Mouse (Mus musculus) v-Abl transformed pro-B cells (cell line): ENCODE results near the gene Atg7.

Experiments used
- in situ Hi-C, 2 experiments: fragments of 400-800 bp; cut with MboI; formaldehyde crosslinking; loops; one replicate each; pipeline ENCODE4 v1.15.1; 2025; ENCODE audit not compliant: unreplicated experiment in 2 of 2

Atg7 gene

GRCm38 (mm10) chr6:114723925-114724324 lies 81.0 kb downstream of the Atg7 start:
- in situ Hi-C loops = loop anchor here (5.0 to 25.0 kb wide), 7 partner anchors 51 to 813 kb away; partner anchors contain the start of gene Tsen2 (in 2 of the 2)

- in situ Hi-C loops = loop anchor here (5.0 to 25.0 kb wide), 7 partner anchors 50 to 813 kb away; partner anchors contain the start of gene Tsen2 (in 2 of the 2)
Measured at GRCm38 (mm10) chr6:114724351-114724750, 81.5 kb downstream of the Atg7 start.

DNA sequence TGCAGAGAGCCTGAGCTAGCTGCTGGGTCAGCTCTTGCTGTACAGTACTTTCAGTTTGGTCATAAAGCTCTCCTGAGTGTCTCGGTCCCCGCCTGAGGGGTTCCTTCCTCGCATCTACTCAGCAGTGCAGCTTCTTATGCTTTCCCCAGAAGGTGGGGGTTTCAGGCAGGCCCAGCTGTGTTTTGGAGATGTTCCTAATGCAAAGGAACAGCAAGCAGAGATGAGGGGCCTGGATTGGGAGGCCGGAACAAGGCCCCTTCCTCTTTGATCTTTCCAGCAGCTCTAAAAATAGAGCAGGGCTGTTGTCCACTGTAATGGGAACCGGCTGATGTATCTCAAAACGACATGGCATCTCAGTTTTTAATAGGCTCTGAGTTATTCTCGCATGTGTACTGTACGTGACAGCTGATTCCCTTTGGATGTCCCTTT lies 82.3 kb downstream of the Atg7 start:
- in situ Hi-C loops = loop anchor here in 1 of 2 experiments (10.0 kb wide), 2 partner anchors 50 to 280 kb away; no protein-coding TSS in a partner anchor

DNA sequence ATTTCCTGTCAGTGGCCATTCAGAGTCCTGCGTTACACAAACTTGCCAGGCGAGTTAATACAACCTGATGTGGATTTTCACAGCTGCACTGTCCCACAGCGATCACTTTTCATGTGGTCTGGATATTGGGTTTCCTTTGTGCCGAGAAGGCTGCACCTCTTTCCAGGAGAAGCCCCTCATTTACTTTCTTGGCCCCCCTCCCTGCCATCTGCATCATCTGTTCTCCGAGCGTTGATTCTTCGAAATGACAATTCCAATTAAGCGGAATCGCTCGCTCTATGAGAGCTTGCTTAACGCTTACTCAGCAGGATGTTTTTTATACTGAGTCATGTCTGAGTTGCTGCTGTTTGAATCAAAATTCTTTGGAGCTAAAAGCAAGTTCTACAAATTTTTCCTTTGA lies 83.8 kb downstream of the Atg7 start:
- in situ Hi-C loops = loop anchor here in 1 of 2 experiments (10.0 kb wide), 2 partner anchors 48 to 278 kb away; no protein-coding TSS in a partner anchor

- in situ Hi-C loops = no loop called here
Measured at GRCm38 (mm10) chr6:114733156-114733555, 90.3 kb downstream of the Atg7 start.

GRCm38 (mm10) chr6:114733681-114734080 lies 90.8 kb downstream of the Atg7 start:
- in situ Hi-C loops = no loop called here

DNA sequence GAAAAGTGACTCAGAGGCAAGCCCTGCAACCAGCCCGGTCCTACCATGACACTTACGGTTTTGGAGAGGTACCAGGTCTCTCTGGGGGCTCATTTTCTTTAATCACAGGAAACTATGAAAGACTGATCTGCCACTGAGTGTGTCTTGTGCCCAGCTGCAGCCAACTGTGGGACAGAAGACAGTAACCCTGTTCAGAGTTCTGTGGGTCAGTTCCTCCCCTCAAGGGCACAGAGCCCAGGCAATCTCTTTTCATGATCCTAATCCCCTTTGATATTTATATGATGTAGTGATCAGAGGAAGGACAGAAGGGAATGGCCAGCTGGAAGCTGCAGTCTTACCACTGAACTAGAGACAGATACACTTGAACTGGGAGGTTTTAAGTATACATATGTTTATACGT lies 92.2 kb downstream of the Atg7 start:
- in situ Hi-C loops = no loop called here

DNA sequence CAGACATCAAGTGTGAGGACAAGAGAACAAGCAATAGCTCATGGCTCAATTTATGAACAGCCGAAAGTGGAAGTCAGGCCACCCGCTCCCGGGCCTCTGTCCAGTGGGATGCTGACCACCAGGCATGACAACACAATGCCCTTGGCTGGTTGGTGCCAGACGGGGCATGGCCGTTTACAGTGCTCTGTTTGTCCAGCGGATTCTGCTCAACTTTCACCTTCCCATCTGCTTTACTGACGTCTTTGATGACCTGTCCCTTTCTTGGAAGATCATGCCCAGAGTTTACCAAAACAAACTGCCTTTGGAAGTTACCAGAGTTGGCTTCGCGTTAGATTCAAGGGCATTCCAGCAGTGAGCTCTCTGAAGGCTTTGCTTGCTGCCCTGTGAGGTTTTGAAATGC lies 93.5 kb downstream of the Atg7 start:
- in situ Hi-C loops = no loop called here

DNA sequence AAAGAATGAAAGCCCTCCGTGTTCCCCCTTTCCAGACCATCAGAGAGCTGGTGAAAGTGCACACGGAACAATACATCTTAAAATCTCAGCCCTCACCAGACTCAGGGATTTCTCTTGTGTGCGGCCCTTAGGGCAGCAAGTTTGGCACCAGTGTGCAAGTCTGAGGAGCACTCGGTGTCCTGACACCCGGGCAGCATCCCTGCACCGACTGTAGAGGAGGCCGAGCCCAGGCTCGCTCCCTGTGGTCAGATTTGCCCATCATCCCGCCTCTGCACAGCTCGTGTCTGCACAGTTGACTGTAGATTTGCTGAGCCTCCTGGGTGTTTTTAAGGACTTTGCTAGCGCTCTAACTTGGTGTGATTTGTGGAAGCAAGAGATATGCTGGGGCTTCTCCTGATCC lies 94.3 kb downstream of the Atg7 start:
- in situ Hi-C loops = no loop called here

DNA sequence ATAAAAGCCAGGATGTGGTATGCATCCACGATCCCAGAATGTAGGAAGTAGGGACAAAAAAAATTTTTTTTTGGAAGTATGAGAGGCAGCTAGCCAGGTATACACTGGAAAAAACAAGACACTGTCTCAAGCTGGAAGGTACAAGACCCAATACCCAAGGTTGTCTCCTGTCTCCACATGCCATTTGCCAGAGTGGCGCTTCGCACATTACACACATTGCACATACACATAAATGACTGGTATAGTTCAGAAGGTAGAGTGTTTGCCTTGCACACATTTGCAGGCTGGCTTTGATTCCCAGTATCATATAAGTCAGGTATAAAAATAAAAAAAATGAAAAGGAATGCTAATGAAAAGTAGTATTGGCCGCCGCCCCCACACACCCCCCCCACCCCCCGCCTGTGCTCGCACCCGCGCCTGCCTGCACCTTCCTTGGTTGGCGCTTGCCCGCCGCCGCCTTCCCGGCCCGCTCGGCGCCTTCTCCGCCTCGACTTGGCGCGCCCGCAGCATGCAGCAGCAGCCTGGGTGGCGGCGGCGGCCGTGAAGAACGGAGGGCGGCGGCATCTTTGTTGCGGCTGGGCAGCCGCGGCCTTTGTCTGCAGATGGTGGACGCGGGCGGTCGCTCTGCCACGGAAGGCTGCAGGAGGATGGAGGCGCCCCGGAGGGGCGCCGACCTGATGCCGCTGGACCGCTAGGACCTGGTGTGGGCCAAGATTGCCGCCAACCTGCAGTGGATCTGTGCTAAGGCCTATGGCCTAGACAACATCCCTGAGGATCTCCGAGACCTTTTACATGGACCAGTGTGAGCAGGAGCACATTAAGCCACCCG lies 95.2 kb downstream of the Atg7 start:
- in situ Hi-C loops = no loop called here

DNA sequence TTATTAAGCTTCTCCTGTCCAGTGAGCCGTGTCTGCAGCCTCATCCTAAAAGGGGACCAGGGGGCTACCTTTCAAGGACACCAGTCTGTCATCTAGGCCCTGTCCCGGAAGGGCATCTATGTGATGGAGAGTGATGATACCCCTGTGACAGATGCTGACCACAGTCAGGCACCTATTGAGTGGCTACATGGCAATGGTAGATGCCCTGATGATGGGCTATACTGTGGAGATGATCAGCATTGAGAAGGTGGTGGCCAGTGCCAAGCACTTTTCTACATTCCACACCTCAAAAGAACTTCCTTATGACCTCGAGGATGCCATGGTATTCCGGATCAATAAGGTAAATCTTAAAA lies 95.8 kb downstream of the Atg7 start:
- in situ Hi-C loops = no loop called here

- in situ Hi-C loops = no loop called here
Measured at GRCm38 (mm10) chr6:114742209-114743003, 99.5 kb downstream of the Atg7 start.

DNA sequence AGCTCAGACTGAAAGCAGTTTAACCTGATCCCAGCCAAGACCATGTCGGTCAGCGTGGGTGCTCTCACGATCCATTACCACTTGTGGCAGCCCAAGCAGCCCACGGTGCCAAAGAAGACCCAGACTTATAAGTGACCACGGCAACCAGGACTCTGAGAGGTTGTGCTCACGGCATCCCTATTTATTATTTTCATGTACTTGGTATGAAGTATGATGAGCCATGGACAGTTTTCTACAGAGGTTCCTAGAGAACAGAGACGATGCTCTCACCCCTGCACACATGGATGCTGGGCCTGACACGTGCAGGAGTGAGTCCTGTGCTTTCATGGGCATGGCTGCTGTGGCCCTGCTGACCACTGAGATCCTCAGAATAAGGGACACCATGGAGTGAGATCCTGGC lies 100.2 kb downstream of the Atg7 start:
- in situ Hi-C loops = no loop called here

GRCm38 (mm10) chr6:114743845-114744244 lies 100.9 kb downstream of the Atg7 start:
- in situ Hi-C loops = no loop called here

DNA sequence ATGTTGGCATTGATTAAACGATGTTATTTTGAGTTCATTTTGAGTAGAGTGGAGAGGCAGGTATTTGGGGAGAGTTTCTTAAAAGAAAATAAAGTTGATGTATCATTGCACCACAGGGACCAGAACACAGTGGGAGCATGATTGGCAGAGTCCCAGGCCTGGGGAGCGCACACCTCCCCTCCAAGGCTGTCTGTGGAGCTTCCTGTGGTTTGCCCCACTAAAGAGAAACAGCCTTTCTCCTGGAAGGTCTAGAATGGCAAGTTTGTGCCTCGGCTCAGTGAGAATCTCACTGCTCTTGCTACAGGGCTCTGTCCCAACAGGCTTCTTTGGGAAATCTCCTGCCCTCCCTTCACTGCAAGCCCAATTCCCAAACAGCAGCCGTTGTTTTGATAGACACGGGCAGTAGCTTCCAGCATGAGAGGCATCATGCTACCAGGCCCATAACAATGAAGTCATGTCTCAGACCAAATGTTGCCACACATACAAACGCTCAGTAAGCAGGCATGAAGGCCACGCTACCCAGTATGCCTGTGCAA lies 103.6 kb downstream of the Atg7 start:
- in situ Hi-C loops = no loop called here

- in situ Hi-C loops = no loop called here
Measured at GRCm38 (mm10) chr6:114748419-114748818, 105.5 kb downstream of the Atg7 start.

GRCm38 (mm10) chr6:114748882-114749281 lies 106.0 kb downstream of the Atg7 start:
- in situ Hi-C loops = no loop called here

GRCm38 (mm10) chr6:114758795-114759194 lies 115.9 kb downstream of the Atg7 start:
- in situ Hi-C loops = no loop called here

- in situ Hi-C loops = no loop called here
Measured at GRCm38 (mm10) chr6:114766314-114766713, 123.4 kb downstream of the Atg7 start.

GRCm38 (mm10) chr6:114767710-114768109 lies 124.8 kb downstream of the Atg7 start:
- in situ Hi-C loops = no loop called here

GRCm38 (mm10) chr6:114770337-114770736 lies 127.4 kb downstream of the Atg7 start:
- in situ Hi-C loops = loop anchor here (10.0 kb wide), 4 partner anchors 46 to 154 kb away; partner anchors contain the start of gene Atg7 (in 1 of the 2)
